Mouse (Mus musculus) erythroblast, embryonic 14.5 days (primary cell): ENCODE measurements at regions not wholly inside any gene's neighbourhood (a gene's known extent, or its start where the extent isn't known, plus 50 kb on each side); places are given as distances from the start of the nearest gene placed in this dataset.

Experiments used
- GATA1 ChIP-seq: IDR thresholded peaks from 2 replicates; pipeline ENCODE4 v1.6.1; 2012; ENCODE audit warnings: low read length, inconsistent platforms, mixed read lengths
- TAL1 ChIP-seq: IDR thresholded peaks from 3 replicates; pipeline ENCODE4 v1.6.1; 2012; ENCODE audit warnings: low read length, inconsistent platforms, mixed read lengths

- no peak for TF ChIP-seq GATA1
- TF ChIP-seq TAL1 = no peak
These were observed 75.6 kb upstream of the Pgrmc2 start for GRCm38 (mm10) chr3:41158314-41158973.
